Mouse (Mus musculus) stomach, embryonic 16.5 days (tissue): Measurements from ENCODE around the gene Disp2. TPM values are rescaled to one million over a fixed set of nuclear protein-coding genes. Genes with fewer than 3 reads are reported as not detected.

Source experiments
- ATAC-seq: fragments of 200-750 bp; cut with Nextera tagmentation; 2 replicates; pipeline ENCODE4 v1.8.0; 2017; ENCODE audit warnings: moderate number of reproducible peaks, moderate TSS enrichment; ENCODE audit not compliant: insufficient read depth, low FRiP score
- H3K27ac ChIP-seq: fragments of 300-500 bp; sonication (generic); 2 replicates; pipeline ENCODE4 v1.5.1; 2014; ENCODE audit warnings: low read length
- H3K27me3 ChIP-seq: fragments of 300-500 bp; sonication (generic); 2 replicates; pipeline ENCODE4 v1.6.1; 2014; ENCODE audit warnings: low read length, control low read depth, mixed read lengths; ENCODE audit not compliant: control insufficient read depth, insufficient read depth
- H3K36me3 ChIP-seq: fragments of 300-500 bp; sonication (generic); 2 replicates; pipeline ENCODE4 v1.6.1; 2014; ENCODE audit warnings: low read length; ENCODE audit not compliant: control insufficient read depth, insufficient read depth
- H3K4me1 ChIP-seq: fragments of 300-500 bp; sonication (generic); 2 replicates; pipeline ENCODE4 v1.6.1; 2014; ENCODE audit warnings: low read length, control low read depth, mixed read lengths; ENCODE audit not compliant: control insufficient read depth, insufficient read depth
- H3K4me2 ChIP-seq: fragments of 300-500 bp; sonication (generic); 2 replicates; pipeline ENCODE4 v1.6.1; 2014; ENCODE audit warnings: low read depth, low read length, mixed read lengths
- H3K4me3 ChIP-seq: fragments of 300-500 bp; sonication (generic); replicated peaks from 2 replicates; pipeline ENCODE4 v1.5.1; 2014; ENCODE audit warnings: mild to moderate bottlenecking, low read length
- H3K9ac ChIP-seq: fragments of 300-500 bp; sonication (generic); 2 replicates; pipeline ENCODE4 v1.6.1; 2014; ENCODE audit warnings: low read length
- H3K9me3 ChIP-seq: fragments of 300-500 bp; sonication (generic); replicated peaks from 2 replicates; pipeline ENCODE4 v1.6.1; 2016; ENCODE audit warnings: low read length, control low read depth; ENCODE audit not compliant: control insufficient read depth
- WGBS: fragments of 180-500 bp; shearing (Covaris S2); extraction: QIAGEN DNeasy Blood & Tissue Kit; methylation state at CpG from one replicate; pipeline ENCODE4 v1.1.7; 2014; 5-methylcytosine and 5-hydroxymethylcytosine counted together
- polyA plus RNA-seq: library from polyadenylated mRNA; unstranded; fragments of >200 nt; fragmentation: Nextera tagmentation; extraction: Ambion mirVana; gene quantifications from 2 replicates; pipeline ENCODE4 v1.2.1, GENCODE M21; 2015

Disp2 gene
- polyA plus RNA-seq, 1 experiment from 2014 or later: 2.5 TPM

DNA sequence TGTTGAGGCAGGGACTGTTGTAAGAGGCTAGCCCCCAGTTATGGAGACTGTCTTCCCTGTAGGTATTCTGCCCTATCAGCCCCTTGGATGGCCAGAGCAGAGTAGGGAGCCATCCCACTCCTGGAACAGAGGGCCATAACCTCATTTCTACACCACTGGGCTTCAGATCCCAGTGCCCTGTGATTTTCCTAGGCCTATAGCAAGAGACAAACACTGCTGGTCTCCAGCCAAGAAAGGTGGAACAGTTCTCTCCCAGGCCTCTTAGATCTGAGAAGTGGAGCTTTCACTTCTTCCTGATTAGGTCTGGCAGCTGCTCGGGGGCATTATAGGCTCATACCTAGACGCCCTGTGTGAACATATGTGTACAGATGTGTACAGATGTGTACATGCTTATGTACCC, 3.2 kb upstream of the Disp2 start:
- no peak overlapping the region for H3K9ac ChIP-seq
- no peak overlapping the region for H3K27ac ChIP-seq
- peaks cover 7% of the 10 kb centered on the region; the same call in 1 of the 2 replicates for H3K4me1 ChIP-seq
- no peak for ATAC-seq
- H3K4me3 ChIP-seq: no peak overlapping the region
- H3K4me2 ChIP-seq: no peak overlapping the region
- H3K27me3 ChIP-seq: no peaks in the 10 kb centered on the region
- no peaks in the 10 kb centered on the region for H3K36me3 ChIP-seq
- no peaks in the 10 kb centered on the region for H3K9me3 ChIP-seq
- WGBS: 76% methylated on average over 2 of the region's 2 CpGs

DNA sequence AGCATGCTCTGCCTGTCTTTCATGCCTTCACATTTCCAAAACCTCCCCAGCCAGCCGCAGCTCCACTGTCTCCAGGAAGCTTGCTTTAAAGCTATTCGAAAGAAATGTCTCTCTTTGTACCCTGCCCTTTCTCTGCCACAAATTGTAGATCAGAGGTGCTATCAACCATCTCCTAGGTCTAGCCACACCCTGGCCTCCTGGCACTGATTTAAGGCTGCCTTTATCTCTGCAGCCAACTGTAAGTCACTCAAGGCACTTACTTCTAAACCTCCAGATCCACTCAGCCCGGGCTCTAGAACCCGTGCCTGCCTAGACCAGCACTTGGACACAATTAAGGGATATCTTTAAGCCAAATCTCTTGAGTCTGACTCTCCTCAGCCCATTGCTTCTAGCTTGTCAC, 1.1 kb upstream of the Disp2 start:
- Histone ChIP-seq H3K36me3 (no peaks in the 10 kb centered on the region), H3K9ac (no peak overlapping the region), H3K4me2 (no peak overlapping the region), H3K4me3 (no peak overlapping the region), H3K27ac (no peak overlapping the region), H3K27me3 (no peaks in the 10 kb centered on the region), H3K4me1 (peaks cover 7% of the 10 kb centered on the region; the same call in 1 of the 2 replicates), H3K9me3 (no peaks in the 10 kb centered on the region)
- no peak for ATAC-seq
- WGBS: 72% methylated on average over 4 of the region's 4 CpGs

DNA sequence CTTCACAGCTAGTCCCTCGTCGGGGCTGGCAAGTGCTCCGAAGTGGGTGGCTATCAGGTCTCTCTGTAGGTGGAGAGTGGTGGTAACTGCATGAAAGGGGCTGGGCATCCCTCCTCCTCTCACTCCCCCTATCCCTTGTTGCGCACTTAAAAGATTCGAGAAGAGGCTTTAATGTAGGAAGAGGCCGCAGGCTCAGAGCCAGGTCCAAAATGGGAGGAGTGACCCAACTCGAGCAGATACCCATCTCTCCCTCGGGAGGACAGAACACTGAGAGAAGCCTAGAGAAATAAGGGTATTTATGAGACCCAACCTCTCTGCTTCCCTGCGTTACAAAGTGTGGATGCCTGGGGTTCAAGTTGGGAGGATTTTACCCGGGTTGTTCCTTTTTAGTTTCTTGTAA, 454 bp upstream of the Disp2 start:
- peak overlapping the region; percentile 75 for H3K4me2 ChIP-seq
- 11% methylated on average over 10 of the region's 10 CpGs for WGBS
- H3K9me3 ChIP-seq: no peaks in the 10 kb centered on the region
- no peaks in the 10 kb centered on the region for H3K27me3 ChIP-seq
- no peak overlapping the region for H3K27ac ChIP-seq
- peak overlapping the region; percentile 45 for H3K4me3 ChIP-seq
- peak overlapping the region; percentile 1; the same call in 1 of the 2 replicates for H3K9ac ChIP-seq
- peaks cover 7% of the 10 kb centered on the region; the same call in 1 of the 2 replicates for H3K4me1 ChIP-seq
- peak; percentile 9; the same call in 1 of the 2 replicates for ATAC-seq
- H3K36me3 ChIP-seq: no peaks in the 10 kb centered on the region

DNA sequence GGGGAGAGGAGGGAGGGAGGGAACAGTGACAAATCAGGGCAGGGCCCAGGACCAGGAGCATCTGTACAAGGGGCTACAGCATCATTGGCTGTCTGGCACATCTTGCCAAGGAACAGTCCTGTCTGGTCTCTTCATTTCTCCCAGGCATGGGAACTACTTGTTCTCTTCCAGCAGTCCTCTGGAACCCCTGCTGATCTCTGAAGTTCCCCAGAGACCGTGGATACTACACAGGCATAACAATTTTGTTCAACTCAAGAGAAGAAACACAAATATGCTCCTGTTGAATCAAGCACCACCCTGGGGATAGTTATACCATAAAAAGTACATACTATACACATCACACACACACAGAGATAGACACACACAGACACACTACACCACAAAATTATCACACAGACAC, 1.6 kb downstream of the Disp2 start:
- ATAC-seq: no peak
- H3K4me1 ChIP-seq: 0 out of 2 replicates have a peak, but pooled peaks cover under 1% of the 10 kb centered on the region
- no peak overlapping the region for H3K4me3 ChIP-seq
- no peak overlapping the region for H3K27ac ChIP-seq
- H3K9me3 ChIP-seq: no peaks in the 10 kb centered on the region
- no peak overlapping the region for H3K4me2 ChIP-seq
- no peaks in the 10 kb centered on the region for H3K36me3 ChIP-seq
- H3K9ac ChIP-seq: no peak overlapping the region
- WGBS: 33% methylated on average over 1 of the region's 1 CpGs
- no peaks in the 10 kb centered on the region for H3K27me3 ChIP-seq

DNA sequence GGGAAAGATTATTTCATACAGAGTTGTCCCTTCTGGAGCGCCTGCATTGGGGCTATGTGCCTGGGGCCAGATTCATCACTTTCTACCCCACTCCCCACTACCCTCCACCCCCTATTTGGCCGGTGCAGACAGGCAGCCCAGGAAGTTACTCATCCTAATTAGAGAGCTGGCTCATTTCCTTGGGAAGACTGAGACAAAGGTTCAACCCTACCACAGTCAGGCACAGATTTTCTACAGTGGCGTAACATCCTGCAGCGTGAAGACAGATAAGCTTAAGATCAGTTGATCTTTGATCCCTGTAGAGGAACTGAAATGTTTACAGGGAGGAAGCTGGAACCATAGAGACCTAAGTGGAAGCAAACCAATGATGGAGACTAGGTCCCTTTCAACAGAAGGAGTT, 2.8 kb downstream of the Disp2 start:
- no peak overlapping the region for H3K4me3 ChIP-seq
- WGBS: 49% methylated on average over 4 of the region's 4 CpGs
- no peak overlapping the region for H3K4me2 ChIP-seq
- no peaks in the 10 kb centered on the region for H3K27me3 ChIP-seq
- H3K27ac ChIP-seq: no peak overlapping the region
- no peaks in the 10 kb centered on the region for H3K36me3 ChIP-seq
- H3K4me1 ChIP-seq: no peaks in the 10 kb centered on the region
- H3K9ac ChIP-seq: no peak overlapping the region
- no peak for ATAC-seq
- H3K9me3 ChIP-seq: no peaks in the 10 kb centered on the region

DNA sequence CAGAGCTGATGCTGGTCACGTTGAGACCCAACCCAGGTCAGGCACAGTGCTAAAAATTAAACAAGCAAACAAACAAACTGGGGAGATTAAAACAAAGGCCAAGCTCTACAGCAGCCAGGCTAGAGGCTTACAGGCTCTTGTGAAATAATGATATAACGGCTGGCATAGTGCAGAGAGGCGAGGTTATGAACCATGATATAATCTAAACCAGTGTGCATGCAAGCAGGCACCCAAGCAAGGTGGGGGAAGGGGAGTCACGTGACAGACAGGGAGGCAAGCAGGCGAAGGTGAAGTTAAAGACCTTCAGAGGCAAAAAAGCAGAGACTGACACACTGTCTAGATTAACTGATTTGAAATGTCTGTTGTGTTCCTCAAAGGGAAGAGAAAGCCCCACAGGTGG, 3.6 kb downstream of the Disp2 start:
- H3K4me1 ChIP-seq: no peaks in the 10 kb centered on the region
- no peak overlapping the region for H3K9ac ChIP-seq
- no peak overlapping the region for H3K27ac ChIP-seq
- no peak overlapping the region for H3K4me3 ChIP-seq
- H3K4me2 ChIP-seq: no peak overlapping the region
- no peaks in the 10 kb centered on the region for H3K9me3 ChIP-seq
- WGBS: 46% methylated on average over 5 of the region's 5 CpGs
- ATAC-seq: no peak
- no peaks in the 10 kb centered on the region for H3K27me3 ChIP-seq
- no peaks in the 10 kb centered on the region for H3K36me3 ChIP-seq

DNA sequence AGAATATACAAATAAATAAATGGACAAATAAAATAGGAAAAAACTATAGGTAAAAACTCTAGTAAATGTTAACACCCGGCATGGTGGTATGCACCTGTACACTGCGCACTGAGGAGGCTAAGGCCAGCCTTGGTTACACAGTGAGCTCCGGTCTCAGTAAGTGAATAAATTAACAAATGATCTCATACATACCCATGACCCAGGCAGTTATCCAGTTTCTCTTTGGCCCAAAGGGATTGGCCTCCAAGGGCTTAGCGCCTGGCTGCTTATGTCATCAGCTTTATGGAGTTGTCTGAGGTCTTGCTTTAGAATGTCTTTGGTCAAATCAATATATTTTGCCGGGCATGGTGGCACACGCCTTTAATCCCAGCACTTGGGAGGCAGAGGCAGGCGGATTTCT, 4.1 kb downstream of the Disp2 start:
- Histone ChIP-seq H3K27ac (no peak overlapping the region), H3K27me3 (no peaks in the 10 kb centered on the region), H3K9me3 (no peaks in the 10 kb centered on the region), H3K4me2 (no peak overlapping the region), H3K36me3 (no peaks in the 10 kb centered on the region), H3K9ac (no peak overlapping the region), H3K4me3 (no peak overlapping the region), H3K4me1 (no peaks in the 10 kb centered on the region)
- no peak for ATAC-seq
- WGBS: 85% methylated on average over 7 of the region's 7 CpGs

DNA sequence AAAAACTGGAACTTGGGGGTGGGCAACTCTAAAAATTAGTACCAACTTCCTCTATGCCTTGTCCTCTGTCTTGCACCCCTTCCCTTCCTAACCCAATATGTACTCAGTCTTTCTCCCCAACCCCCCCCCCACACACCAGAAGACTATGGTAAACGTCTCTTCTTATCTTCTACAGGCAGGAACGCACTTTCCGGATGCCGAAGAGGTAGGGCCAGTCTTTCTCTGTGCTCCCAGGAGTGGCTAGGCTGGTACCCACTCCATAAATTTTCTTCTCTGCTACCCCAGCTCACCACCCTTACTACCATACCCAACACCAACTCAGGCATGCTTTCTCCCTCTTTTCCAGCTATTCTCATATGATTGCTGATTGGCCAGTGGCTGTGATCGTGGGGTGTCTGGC, 7.0 kb downstream of the Disp2 start:
- no peaks in the 10 kb centered on the region for H3K27me3 ChIP-seq
- H3K4me1 ChIP-seq: peaks cover 6% of the 10 kb centered on the region; the same call in 1 of the 2 replicates
- H3K9me3 ChIP-seq: no peaks in the 10 kb centered on the region
- no peaks in the 10 kb centered on the region for H3K36me3 ChIP-seq
- WGBS: 69% methylated on average over 5 of the region's 5 CpGs
- no peak overlapping the region for H3K9ac ChIP-seq
- ATAC-seq: no peak
- no peak overlapping the region for H3K4me3 ChIP-seq
- H3K27ac ChIP-seq: no peak overlapping the region
- no peak overlapping the region for H3K4me2 ChIP-seq

DNA sequence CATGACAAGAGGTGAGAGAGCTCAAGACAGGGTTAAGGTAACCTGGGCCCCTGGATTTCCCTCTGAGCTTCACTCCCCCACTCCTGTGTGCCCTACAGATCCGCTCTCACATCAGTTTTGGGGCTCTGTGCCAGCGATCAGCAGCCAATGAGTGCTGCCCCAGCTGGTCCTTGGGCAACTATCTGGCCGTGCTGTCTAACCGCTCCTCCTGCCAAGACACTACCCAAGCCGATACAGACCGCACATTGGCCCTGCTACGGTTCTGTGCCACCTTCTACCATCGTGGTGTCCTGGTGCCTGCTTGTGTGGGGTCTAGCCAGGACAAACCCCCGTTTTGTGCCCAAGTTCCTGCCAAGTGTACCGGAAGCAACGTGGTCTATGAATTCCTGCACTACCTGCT, 10.0 kb downstream of the Disp2 start:
- no peak overlapping the region for H3K4me3 ChIP-seq
- no peak overlapping the region for H3K9ac ChIP-seq
- H3K9me3 ChIP-seq: no peaks in the 10 kb centered on the region
- WGBS: 85% methylated on average over 11 of the region's 11 CpGs
- ATAC-seq: no peak
- peaks cover 6% of the 10 kb centered on the region; the same call in 1 of the 2 replicates for H3K4me1 ChIP-seq
- no peak overlapping the region for H3K4me2 ChIP-seq
- no peaks in the 10 kb centered on the region for H3K27me3 ChIP-seq
- no peak overlapping the region for H3K27ac ChIP-seq
- H3K36me3 ChIP-seq: no peaks in the 10 kb centered on the region

DNA sequence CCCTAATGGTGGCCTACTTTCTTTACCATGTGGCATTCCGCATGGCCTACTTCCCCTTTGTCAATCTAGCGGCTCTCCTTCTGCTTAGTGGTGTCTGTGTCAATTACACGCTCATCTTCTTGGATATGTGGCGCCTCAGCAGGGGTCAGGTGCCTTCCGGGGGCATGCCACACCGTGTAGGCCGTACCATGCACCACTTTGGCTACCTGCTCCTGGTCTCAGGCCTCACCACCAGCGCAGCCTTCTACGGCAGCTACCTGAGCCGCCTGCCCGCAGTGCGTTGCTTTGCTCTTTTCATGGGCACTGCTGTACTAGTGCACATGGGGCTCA, 10.7 kb downstream of the Disp2 start:
- H3K36me3 ChIP-seq: no peaks in the 10 kb centered on the region

More for the DNA sequence above, 10.7 kb downstream of the Disp2 start:
- ATAC-seq: 0 out of 2 replicates have a peak, but pooled peaks have one; percentile 15
- H3K27me3 ChIP-seq: no peaks in the 10 kb centered on the region
- WGBS: 52% methylated on average over 12 of the region's 12 CpGs
- H3K4me3 ChIP-seq: peak overlapping the region; percentile 25
- peaks cover 6% of the 10 kb centered on the region; the same call in 1 of the 2 replicates for H3K4me1 ChIP-seq
- H3K4me2 ChIP-seq: peak overlapping the region; percentile 49
- peak overlapping the region; percentile 59; the same call in 1 of the 2 replicates for H3K9ac ChIP-seq
- H3K27ac ChIP-seq: no peak overlapping the region
- no peaks in the 10 kb centered on the region for H3K9me3 ChIP-seq
